Mouse (Mus musculus): ENCODE results near the gene Nudt7.

DNA sequence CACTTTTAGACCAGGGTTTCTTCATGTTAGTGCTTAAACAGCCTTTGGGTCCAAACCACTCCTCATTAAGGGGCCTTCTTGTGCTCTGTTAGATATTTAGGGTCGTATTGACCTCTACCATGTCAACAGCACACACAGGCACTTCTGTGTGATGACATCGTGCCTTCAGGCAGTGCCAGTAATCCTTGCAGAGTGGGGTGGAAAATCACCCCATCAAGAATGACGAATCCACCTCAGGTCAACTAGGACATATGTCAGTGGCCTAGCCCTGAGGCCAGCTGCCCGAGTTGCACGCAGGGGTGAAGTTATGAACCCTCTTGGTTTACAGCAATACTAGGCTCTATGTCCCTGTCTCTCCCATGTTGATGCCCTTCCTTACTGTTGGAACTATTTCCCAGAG is 3.8 kb downstream of the Nudt7 start:
- TF ChIP-seq POLR2A (IDR thresholded peaks at IDR 0.05; ENCODE audit: control insufficient read depth, extremely low read depth, insufficient read depth, low read length, poor library complexity) (no peak), CTCF (IDR thresholded peaks at IDR 0.05; ENCODE audit: borderline replicate concordance, control insufficient read depth, extremely low read depth, insufficient read depth, low read length, poor library complexity) (no peak)
